Mouse (Mus musculus) layer of hippocampus, adult 18-20 months (tissue): Measurements from ENCODE around the gene Myadm. TPM values are rescaled to one million over a fixed set of nuclear protein-coding genes. Genes with fewer than 3 reads are reported as not detected.
"Not testable (repeated sequence)": the region's sequence is repeated elsewhere in the genome, so short reads cannot be mapped to it uniquely, and the experiment has no call there.

Experiments
- DNase-seq, 2 experiments: peaks; one replicate each; pipeline ENCODE4 v3.0.0; 2022; ENCODE audit warnings: low spot score in 2 of 2
- total RNA-seq, 2 experiments: library from RNA; stranded (reverse); gene quantifications; 2 replicates each; pipeline ENCODE4 v1.2.3; 2021

Myadm gene
- total RNA-seq, 2 experiments from 2014 or later = 55.4 to 56.7 TPM

GRCm38 (mm10) chr7:3290257-3291033 lies 1.6 kb downstream of the Myadm start:
- DNase-seq = peak; percentile 85 to 89

GRCm38 (mm10) chr7:3291197-3291596 lies 2.3 kb downstream of the Myadm start:
- no peak for DNase-seq

- no peak for DNase-seq
These were observed 2.9 kb downstream of the Myadm start for GRCm38 (mm10) chr7:3291764-3292163.

GRCm38 (mm10) chr7:3292271-3292670 lies 3.4 kb downstream of the Myadm start:
- DNase-seq = not testable (repeated sequence)

- DNase-seq = no peak
These were observed 3.9 kb downstream of the Myadm start for GRCm38 (mm10) chr7:3292791-3293190.

- no peak for DNase-seq
These were observed 5.9 kb downstream of the Myadm start for GRCm38 (mm10) chr7:3294794-3295193.

GRCm38 (mm10) chr7:3295321-3296110 lies 6.6 kb downstream of the Myadm start:
- DNase-seq = no peak

GRCm38 (mm10) chr7:3296711-3297110 lies 7.8 kb downstream of the Myadm start:
- DNase-seq = no peak

GRCm38 (mm10) chr7:3299941-3300617 lies 11.2 kb downstream of the Myadm start:
- DNase-seq = peak in 1 of 2 experiments; percentile 29

- DNase-seq = no peak
These were observed 12.2 kb downstream of the Myadm start for GRCm38 (mm10) chr7:3300891-3301627.

GRCm38 (mm10) chr7:3301628-3302555 lies 13.0 kb downstream of the Myadm start:
- peak in 1 of 2 experiments; percentile 33 for DNase-seq

- DNase-seq = peak in 1 of 2 experiments; percentile 56
These were observed 13.8 kb downstream of the Myadm start for GRCm38 (mm10) chr7:3302556-3303275.

GRCm38 (mm10) chr7:3303276-3303781 lies 14.4 kb downstream of the Myadm start:
- DNase-seq = peak; percentile 64 to 73

GRCm38 (mm10) chr7:3303789-3304188 lies 14.9 kb downstream of the Myadm start:
- DNase-seq = no peak

- DNase-seq = peak; percentile 54 to 62
These were observed 15.4 kb downstream of the Myadm start for GRCm38 (mm10) chr7:3304298-3304697.

GRCm38 (mm10) chr7:3306400-3306799 lies 17.5 kb downstream of the Myadm start:
- no peak for DNase-seq

- DNase-seq = no peak
These were observed 19.8 kb downstream of the Myadm start for GRCm38 (mm10) chr7:3308646-3309045.

- no peak for DNase-seq
These were observed 21.4 kb downstream of the Myadm start for GRCm38 (mm10) chr7:3310233-3310632.

- no peak for DNase-seq
These were observed 24.7 kb downstream of the Myadm start for GRCm38 (mm10) chr7:3313571-3313970.
